Mouse (Mus musculus) left cerebral cortex, adult 6 months (tissue): ENCODE data around the gene Rps2. TPM values are rescaled to one million over a fixed set of nuclear protein-coding genes. Genes with fewer than 3 reads are reported as not detected.

Experiments
- long read RNA-seq, 2 experiments: library from polyadenylated mRNA; unstranded; transcript quantifications; one replicate each; pipeline ENCODE4 v2.0.0; 2019 to 2020
- polyA plus RNA-seq: library from polyadenylated mRNA; unstranded; fragments of <200 nt; fragmentation: Nextera tagmentation; gene quantifications from 2 replicates; pipeline ENCODE4 v1.2.3, GENCODE M21; 2021

Gene Rps2
- 1,532 and 1,546 TPM in 2 replicates for polyA plus RNA-seq
- long read RNA-seq, experiment 1, transcript Rps2-208 (6 exons, 998 nt), result major isoform, 552 of 619 reads
- long read RNA-seq, experiment 1, transcript Rps2-201 (5 exons, 1,094 nt), result minor isoform, 46 of 619 reads
- long read RNA-seq, experiment 1, partial matches to known transcripts, result 6 of 619 reads
- long read RNA-seq, experiment 1, other reads (novel, unspliced or antisense), result 15 of 619 reads
- long read RNA-seq, experiment 2, transcript Rps2-208 (6 exons, 998 nt), result major isoform, 965 of 1,222 reads
- long read RNA-seq, experiment 2, transcript Rps2-201 (5 exons, 1,094 nt), result minor isoform, 226 of 1,222 reads
- long read RNA-seq, experiment 2, partial matches to known transcripts, result 13 of 1,222 reads
- long read RNA-seq, experiment 2, other reads (novel, unspliced or antisense), result 13 of 1,222 reads

DNA sequence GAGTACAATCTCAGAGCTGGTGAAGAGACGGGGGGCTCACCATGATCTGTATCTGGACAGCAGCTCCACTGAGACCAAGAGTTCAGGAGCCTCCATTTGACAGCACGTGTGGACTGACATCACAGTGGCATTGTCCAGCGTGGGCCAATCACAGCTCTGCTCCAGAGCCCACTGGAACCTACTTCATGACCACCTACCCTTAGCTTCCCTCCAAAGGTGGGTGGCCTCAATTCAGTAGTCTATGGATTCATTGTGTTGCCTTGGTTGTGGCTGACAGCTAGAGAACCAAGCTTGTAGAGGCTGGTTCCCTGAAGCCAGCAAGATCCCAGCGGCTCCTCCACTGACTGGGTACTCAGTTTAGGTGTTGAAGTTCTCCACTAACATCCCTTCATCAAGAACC is at the start of gene Rps2, which contains the start of gene Rnf151:
TSS of gene Rps2 (plus strand) at position 174 of the 400 bp plus-strand sequence.
TSS of gene Rnf151 (minus strand) at position 121 of the 400 bp plus-strand sequence.

DNA sequence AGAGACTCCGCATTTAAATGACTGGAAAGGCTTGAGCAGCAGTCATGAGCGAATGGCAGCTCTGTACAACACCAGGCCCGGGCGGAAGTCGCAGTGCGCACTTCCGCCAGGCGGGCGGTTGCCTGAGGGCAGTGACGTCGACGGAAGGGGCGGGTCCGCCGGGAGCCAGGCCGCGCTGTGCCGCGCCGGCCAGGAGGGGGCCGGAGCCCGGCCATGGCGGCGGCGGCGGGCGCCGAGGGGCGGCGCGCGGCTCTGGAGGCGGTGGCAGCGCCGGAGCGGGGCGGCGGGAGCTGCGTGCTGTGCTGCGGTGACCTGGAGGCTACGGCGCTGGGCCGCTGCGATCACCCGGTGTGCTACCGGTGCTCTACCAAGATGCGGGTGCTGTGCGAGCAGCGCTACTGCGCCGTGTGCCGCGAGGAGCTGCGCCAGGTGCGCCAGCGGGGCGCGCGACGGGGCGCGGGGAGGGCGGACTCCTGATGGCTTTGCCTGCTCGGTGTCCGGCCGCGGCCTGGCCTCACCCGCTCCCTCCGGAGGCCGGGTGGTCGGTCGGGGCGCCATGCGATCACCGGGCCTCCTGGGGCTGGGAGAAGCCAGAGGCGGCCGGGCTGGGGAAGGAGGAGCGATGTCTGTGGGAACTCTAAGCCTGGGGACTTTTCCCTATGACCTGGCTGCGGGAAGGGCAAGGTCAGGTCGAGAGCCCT is 48.2 kb upstream of the Rps2 start, which contains the start of gene Zfp598:
TSS of gene Zfp598 (plus strand) at position 143 of the 701 bp plus-strand sequence.

DNA sequence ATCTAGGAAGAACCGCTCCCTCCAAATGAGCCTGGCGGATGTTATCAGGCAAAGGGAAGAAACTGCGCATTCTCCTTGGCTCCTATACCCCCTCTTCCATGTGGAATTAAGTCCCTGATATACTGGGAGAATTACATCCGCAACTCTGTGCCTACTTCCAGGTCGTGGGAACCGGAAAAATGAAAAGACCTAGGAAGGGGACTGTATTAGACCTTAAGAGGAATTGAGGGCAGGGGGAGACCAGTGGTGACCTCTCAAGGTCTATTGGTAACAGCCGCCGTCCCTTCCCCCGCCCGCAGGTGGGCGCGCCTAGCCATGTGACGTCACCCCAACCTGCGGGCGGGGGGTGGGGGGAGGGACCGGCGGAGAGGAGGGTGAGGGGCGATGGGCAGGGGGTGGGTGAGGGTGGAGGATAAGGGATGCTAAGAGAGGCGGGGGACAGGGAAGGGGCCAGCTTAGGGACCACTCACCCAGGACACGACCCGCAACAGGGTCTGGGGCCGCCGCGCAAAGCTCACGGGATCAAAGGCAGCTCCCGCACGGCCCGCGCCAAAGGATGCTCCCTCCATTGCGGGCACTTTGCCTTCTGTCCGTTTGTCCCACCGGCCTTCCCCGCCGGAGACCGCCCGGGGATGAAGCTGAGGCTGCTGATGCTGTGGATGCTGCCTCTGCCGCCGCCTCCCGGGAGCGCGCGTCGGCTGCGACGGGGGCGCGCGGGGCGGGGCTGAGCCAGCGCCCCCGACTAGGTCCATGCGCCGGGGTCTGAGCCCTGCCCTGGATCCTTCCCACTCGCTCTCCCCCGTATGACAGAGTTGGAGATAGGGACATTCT is 28.4 kb upstream of the Rps2 start, which contains the start of gene Syngr3:
TSS of gene Syngr3 (minus strand) at position 705 of the 831 bp plus-strand sequence.

GRCm38 (mm10) chr17:24696011-24696697 is 21.8 kb upstream of the Rps2 start, which contains the start of the genes Gfer and Noxo1:
Gene Gfer (minus strand): TSS chr17:24696156.
Gene Noxo1 (plus strand): TSS chr17:24696234.

DNA sequence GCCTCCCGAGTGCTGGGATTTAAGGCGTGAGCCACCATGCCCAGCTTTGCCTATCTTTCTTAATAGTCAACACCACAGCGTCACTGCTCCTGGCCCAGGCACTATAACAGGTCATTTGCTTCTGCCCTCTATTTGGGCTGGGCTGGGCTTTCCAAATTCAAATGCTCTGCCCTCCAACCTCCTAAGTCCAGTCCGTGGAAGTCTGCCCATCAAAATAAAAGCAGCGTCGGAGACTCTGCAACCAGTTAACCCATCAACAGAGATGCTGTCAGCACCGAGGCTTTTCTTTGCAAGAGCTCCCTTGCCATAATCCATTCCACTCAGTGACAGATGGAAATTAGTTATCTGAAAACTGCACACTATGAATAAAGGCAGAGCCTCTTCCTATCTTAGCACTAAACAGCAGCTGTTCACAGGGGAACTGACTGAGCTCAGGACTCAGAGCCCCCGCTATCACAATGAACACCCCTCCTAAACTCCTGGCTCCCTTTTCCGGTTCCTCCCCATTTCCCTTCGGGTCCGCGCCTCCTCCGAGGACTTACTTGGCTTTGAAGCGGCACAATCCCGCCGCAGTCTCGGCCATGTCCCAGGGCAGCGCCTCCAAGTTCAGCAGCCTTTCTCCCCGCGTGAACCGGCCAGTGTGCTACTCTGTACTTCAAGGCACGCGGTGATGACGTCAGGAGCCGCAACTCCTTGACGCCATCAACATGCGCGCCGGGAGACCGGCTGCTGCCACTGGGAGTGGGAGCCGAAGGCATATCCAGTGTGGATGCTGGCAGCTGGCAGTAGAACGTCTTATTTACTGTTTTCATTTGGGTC is 10.7 kb upstream of the Rps2 start, which contains the start of gene Tbl3:
TSS of gene Tbl3 (minus strand) at position 679 of the 819 bp plus-strand sequence.

GRCm38 (mm10) chr17:24724184-24724583 is 6.3 kb downstream of the Rps2 start, which contains the start of gene Ndufb10:
Gene Ndufb10 (minus strand): TSS chr17:24724478.

GRCm38 (mm10) chr17:24727618-24728017 is 9.7 kb downstream of the Rps2 start, which contains the start of gene Rpl3l:
Gene Rpl3l (plus strand): TSS chr17:24727820.

DNA sequence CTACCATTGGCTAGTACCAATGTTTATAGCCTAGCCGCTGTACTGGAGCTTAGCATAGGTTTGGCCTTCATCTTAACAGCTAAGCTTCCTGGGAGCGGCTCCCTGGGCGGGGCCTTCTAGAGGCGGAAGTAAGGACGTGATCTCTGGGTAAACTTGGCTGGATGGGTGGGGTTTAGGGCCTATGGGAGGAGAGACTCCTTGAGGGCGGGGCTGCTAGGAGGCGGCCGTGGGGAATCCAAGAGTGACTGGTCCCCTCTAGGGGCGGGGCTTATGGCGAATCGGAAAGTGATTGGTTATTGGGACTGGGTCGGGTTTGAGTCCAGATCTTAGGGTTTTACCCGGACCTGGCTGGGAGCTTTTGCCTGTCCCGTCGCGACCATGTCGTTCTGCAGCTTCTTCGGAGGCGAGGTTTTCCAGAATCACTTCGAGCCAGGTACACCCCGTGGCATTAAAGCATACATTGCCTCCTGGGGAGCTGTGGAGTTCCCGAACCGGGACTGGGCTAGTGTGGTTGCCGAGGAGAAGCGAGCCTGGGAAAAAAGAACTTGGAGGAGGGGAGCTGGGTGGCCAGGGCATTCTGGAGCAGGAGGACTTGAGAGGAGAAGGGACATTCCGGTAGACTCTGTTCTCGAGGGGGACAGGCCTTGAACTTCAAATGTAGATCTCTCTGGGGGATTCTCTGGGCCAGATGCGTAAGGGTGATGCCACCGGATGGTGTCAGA is 18.6 kb downstream of the Rps2 start, which contains the start of gene Msrb1:
TSS of gene Msrb1 (plus strand) at position 313 of the 722 bp plus-strand sequence.

GRCm38 (mm10) chr17:24752415-24753394 is 34.8 kb downstream of the Rps2 start, which contains the start of gene Hs3st6:
Gene Hs3st6 (plus strand): TSS chr17:24752988.

Other genes with a start within 250 kb of the Rps2 start
- gene E4f1, start 247.8 kb upstream of the Rps2 start, polyA plus RNA-seq, result 10.7 and 12.9 TPM in 2 replicates
- gene Pgp, start 247.7 kb upstream of the Rps2 start, polyA plus RNA-seq, result 93.6 and 113 TPM in 2 replicates
- gene Bricd5, start 244.2 kb upstream of the Rps2 start, polyA plus RNA-seq, result 0.82 and 1.2 TPM in 2 replicates
- gene Mlst8, start 239.0 kb upstream of the Rps2 start, polyA plus RNA-seq, result 16.5 and 21.2 TPM in 2 replicates
- gene Caskin1, start 229.5 kb upstream of the Rps2 start, polyA plus RNA-seq, result 8.6 and 20.5 TPM in 2 replicates
- gene Traf7, start 190.2 kb upstream of the Rps2 start, polyA plus RNA-seq, result 20.3 TPM in 2 replicates
- gene Rab26, start 183.9 kb upstream of the Rps2 start, polyA plus RNA-seq, result 51.2 and 58.9 TPM in 2 replicates
- gene Pkd1, start 168.3 kb upstream of the Rps2 start, polyA plus RNA-seq, result 4.8 and 5.4 TPM in 2 replicates
- gene Tsc2, start 85.5 kb upstream of the Rps2 start, polyA plus RNA-seq, result 60.7 and 86.2 TPM in 2 replicates
- 5.6 and 5.9 TPM in 2 replicates for gene Nthl1, start 85.4 kb upstream of the Rps2 start, polyA plus RNA-seq
- 39.3 and 41.9 TPM in 2 replicates for gene Slc9a3r2, start 67.8 kb upstream of the Rps2 start, polyA plus RNA-seq
- 0.47 and 0.65 TPM in 2 replicates for gene Npw, start 59.7 kb upstream of the Rps2 start, polyA plus RNA-seq
- gene Zfp598, start 48.4 kb upstream of the Rps2 start, polyA plus RNA-seq, result 1.3 and 2.4 TPM in 2 replicates
- 282 and 371 TPM in 2 replicates for gene Syngr3, start 28.2 kb upstream of the Rps2 start, polyA plus RNA-seq
- gene Gfer, start 22.0 kb upstream of the Rps2 start, polyA plus RNA-seq, result 33.0 and 34.1 TPM in 2 replicates
- 0.98 and 1.1 TPM in 2 replicates for gene Noxo1, start 21.9 kb upstream of the Rps2 start, polyA plus RNA-seq
- gene Tbl3, start 10.5 kb upstream of the Rps2 start, polyA plus RNA-seq, result 15.2 and 20.2 TPM in 2 replicates
- gene Rnf151, start 53 bp upstream of the Rps2 start, polyA plus RNA-seq, result not detected in 2 replicates
- 938 and 1,009 TPM in 2 replicates for gene Ndufb10, start 6.4 kb downstream of the Rps2 start, polyA plus RNA-seq
- 0.19 and 0.53 TPM in 2 replicates for gene Rpl3l, start 9.7 kb downstream of the Rps2 start, polyA plus RNA-seq
- 6.8 and 17.1 TPM in 2 replicates for gene Msrb1, start 18.5 kb downstream of the Rps2 start, polyA plus RNA-seq
- gene Hs3st6, start 34.9 kb downstream of the Rps2 start, polyA plus RNA-seq, result 0.55 and 0.97 TPM in 2 replicates
- gene Meiob, start 86.2 kb downstream of the Rps2 start, polyA plus RNA-seq, result not detected in 2 replicates
- 287 and 337 TPM in 2 replicates for gene Hagh, start 122.0 kb downstream of the Rps2 start, polyA plus RNA-seq
- gene Fahd1, start 132.2 kb downstream of the Rps2 start, polyA plus RNA-seq, result 21.7 and 24.4 TPM in 2 replicates
- gene Igfals, start 147.9 kb downstream of the Rps2 start, polyA plus RNA-seq, result not detected in 2 replicates
- 42.6 and 58.2 TPM in 2 replicates for gene Nubp2, start 168.2 kb downstream of the Rps2 start, polyA plus RNA-seq
- gene Spsb3, start 168.5 kb downstream of the Rps2 start, polyA plus RNA-seq, result 84.9 and 110 TPM in 2 replicates
- 15.5 and 16.2 TPM in 2 replicates for gene Eme2, start 177.0 kb downstream of the Rps2 start, polyA plus RNA-seq
- 130 and 171 TPM in 2 replicates for gene Mrps34, start 177.0 kb downstream of the Rps2 start, polyA plus RNA-seq
- gene Nme3, start 178.4 kb downstream of the Rps2 start, polyA plus RNA-seq, result 117 and 135 TPM in 2 replicates
- 49.2 and 62.4 TPM in 2 replicates for gene Mapk8ip3, start 218.9 kb downstream of the Rps2 start, polyA plus RNA-seq
- gene Jpt2, start 242.6 kb downstream of the Rps2 start, polyA plus RNA-seq, result 3.8 and 5.3 TPM in 2 replicates